Mouse (Mus musculus) liver, postnatal 0 days (tissue): Measurements from ENCODE around the gene Ccdc142.

Source experiments
- CTCF ChIP-seq: sonication (generic); IDR thresholded peaks from 2 replicates; pipeline ENCODE4 v1.5.1; 2016; ENCODE audit warnings: antibody characterized with exemption, low read depth
- EP300 ChIP-seq: IDR thresholded peaks from 2 replicates; pipeline ENCODE4 v1.6.1; 2016; ENCODE audit warnings: antibody characterized with exemption, low read depth, mild to moderate bottlenecking

GRCm38 (mm10) chr6:83138056-83138455 is 36.7 kb downstream of the Ccdc142 start:
- peak; percentile 22; the same call in 1 of the 2 replicates for TF ChIP-seq CTCF
- no peak for TF ChIP-seq EP300
